Mouse (Mus musculus): ENCODE measurements around the gene Tardbp.

DNA sequence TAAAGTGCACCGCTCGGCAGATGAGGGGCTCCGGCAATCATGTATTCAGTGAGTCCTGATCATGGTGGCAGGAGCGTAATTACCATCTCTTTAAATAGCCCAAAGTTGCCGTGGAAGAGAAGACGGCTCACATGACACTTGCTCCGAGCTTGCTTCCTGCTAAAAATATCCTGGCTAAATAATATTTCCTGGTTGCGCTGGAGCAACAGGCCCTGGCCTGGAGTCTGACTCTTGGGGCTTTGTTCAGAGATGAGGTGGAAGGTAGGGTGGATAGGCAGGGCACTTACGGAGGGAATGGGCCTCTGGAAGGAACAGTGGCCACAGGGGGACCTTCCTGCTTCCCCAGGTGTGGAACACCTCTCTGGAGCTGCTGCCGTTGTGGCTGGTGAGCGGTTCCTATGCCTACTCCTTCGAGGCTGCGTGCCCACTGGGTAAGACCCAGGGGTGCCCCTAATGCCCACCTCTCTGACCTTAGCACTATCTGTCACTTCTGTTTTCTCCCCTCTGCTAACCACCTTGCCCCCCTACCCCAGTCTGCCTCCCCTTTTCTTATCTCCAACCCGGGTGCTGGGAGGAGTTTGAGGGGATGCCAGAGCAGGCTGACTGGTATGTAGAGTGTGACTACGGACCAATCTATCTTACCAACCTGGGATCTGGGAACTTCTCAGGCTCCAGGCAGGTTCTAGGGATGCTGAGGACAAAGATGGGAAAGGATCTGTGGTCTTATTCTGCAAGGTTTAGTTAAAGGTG lies 40.4 kb upstream of the Tardbp start:
- TF ChIP-seq CTCF (IDR thresholded peaks at IDR 0.05; ENCODE audit: borderline replicate concordance, insufficient read depth, low read depth, low read length) (no peak), POLR2A (IDR thresholded peaks at IDR 0.05; ENCODE audit: borderline replicate concordance, insufficient read depth, low read length) (no peak)

Measured in cerebellum, adult 2 months (tissue).